Mouse (Mus musculus): ENCODE results near the gene Ninj1. TPM values are rescaled to one million over a fixed set of nuclear protein-coding genes. Genes with fewer than 3 reads are reported as not detected.

Ninj1 gene
- polyA plus RNA-seq, 2 experiments = 29.0 to 43.7 TPM

- H3K9me3 ChIP-seq (ENCODE audit: control insufficient read depth, low read length) = no peaks in the 10 kb centered on the region
- TF ChIP-seq CTCF (IDR thresholded peaks at IDR 0.05; ENCODE audit: low read depth) = no peak
- TF ChIP-seq EP300 (IDR thresholded peaks at IDR 0.05; ENCODE audit: low read depth) = no peak
- no peaks in the 10 kb centered on the region for H3K36me3 ChIP-seq (replicated peaks; ENCODE audit: control insufficient read depth, insufficient read depth, low read depth)
- 21% methylated on average over 9 of the region's 9 CpGs for WGBS (ENCODE audit: insufficient replicate concordance)
- no peak overlapping the region for H3K4me3 ChIP-seq (ENCODE audit: insufficient read depth in 1 of 2, low read depth in 2 of 2, low read length in 2 of 2)
- peaks cover 0 to 22% of the 10 kb centered on the region in 2 experiments for H3K4me1 ChIP-seq (replicated peaks; ENCODE audit: control insufficient read depth in 2 of 2, insufficient read depth in 2 of 2, low read length in 1 of 2)
- DNase-seq (ENCODE audit: low read depth in 3 of 3, low spot score in 3 of 3) = peak in 2 of 3 experiments; percentile 26 to 34
- no peak overlapping the region for H3K4me2 ChIP-seq (ENCODE audit: low read depth)
- H3K27ac ChIP-seq = no peak overlapping the region
- peaks cover 7% of the 10 kb centered on the region for H3K27me3 ChIP-seq (ENCODE audit: control insufficient read depth, insufficient read depth, low read length)
- no peak overlapping the region for H3K9ac ChIP-seq (replicated peaks)
- ATAC-seq (ENCODE audit: insufficient read depth) = peak; percentile 83
Measured at GRCm38 (mm10) chr13:49242321-49243065, 55.2 kb downstream of the Ninj1 start.

DNA sequence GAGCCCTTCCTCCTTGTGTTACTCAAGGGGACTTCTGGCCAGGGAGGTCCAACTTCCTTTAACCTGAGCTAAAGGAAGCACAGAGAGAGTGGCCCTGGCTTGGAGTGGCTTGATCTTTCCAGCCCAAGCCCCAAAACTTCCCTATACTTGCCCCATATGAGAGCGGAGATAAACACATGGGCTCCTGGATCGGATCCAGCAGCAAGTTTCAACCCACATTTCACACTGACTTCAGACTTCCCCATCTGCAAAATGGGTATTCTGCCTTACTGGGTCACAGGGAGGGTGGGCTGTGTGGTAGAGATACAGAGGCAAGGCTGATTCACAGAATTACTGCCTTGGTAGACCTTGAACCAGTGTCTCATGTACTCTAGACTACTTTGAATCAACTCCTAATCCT lies 56.2 kb downstream of the Ninj1 start:
- 35% methylated on average over 2 of the region's 2 CpGs for WGBS (ENCODE audit: insufficient replicate concordance)
- Histone ChIP-seq H3K9ac (replicated peaks) (no peak overlapping the region), H3K27ac (no peak overlapping the region), H3K4me2 (ENCODE audit: low read depth) (no peak overlapping the region), H3K4me3 (ENCODE audit: insufficient read depth in 1 of 2, low read depth in 2 of 2, low read length in 2 of 2) (no peak overlapping the region), H3K36me3 (replicated peaks; ENCODE audit: control insufficient read depth, insufficient read depth, low read depth) (no peaks in the 10 kb centered on the region), H3K9me3 (ENCODE audit: control insufficient read depth, low read length) (no peaks in the 10 kb centered on the region), H3K27me3 (ENCODE audit: control insufficient read depth, insufficient read depth, low read length) (peaks cover 15% of the 10 kb centered on the region), H3K4me1 (replicated peaks; ENCODE audit: control insufficient read depth in 2 of 2, insufficient read depth in 2 of 2, low read length in 1 of 2) (peaks cover 0 to 24% of the 10 kb centered on the region in 2 experiments)
- TF ChIP-seq CTCF (IDR thresholded peaks at IDR 0.05; ENCODE audit: low read depth) = no peak
- TF ChIP-seq EP300 (IDR thresholded peaks at IDR 0.05; ENCODE audit: low read depth) = no peak
- no peak for DNase-seq (ENCODE audit: low read depth in 3 of 3, low spot score in 3 of 3)
- ATAC-seq (ENCODE audit: insufficient read depth) = no peak

GRCm38 (mm10) chr13:49245251-49245650 lies 58.0 kb downstream of the Ninj1 start:
- no peak for DNase-seq (ENCODE audit: low read depth in 3 of 3, low spot score in 3 of 3)
- no peak overlapping the region for H3K27ac ChIP-seq
- H3K9me3 ChIP-seq (ENCODE audit: control insufficient read depth, low read length) = no peaks in the 10 kb centered on the region
- ATAC-seq (ENCODE audit: insufficient read depth) = no peak
- TF ChIP-seq CTCF (IDR thresholded peaks at IDR 0.05; ENCODE audit: low read depth) (no peak), EP300 (IDR thresholded peaks at IDR 0.05; ENCODE audit: low read depth) (no peak)
- H3K4me2 ChIP-seq (ENCODE audit: low read depth) = no peak overlapping the region
- H3K4me1 ChIP-seq (replicated peaks; ENCODE audit: control insufficient read depth in 2 of 2, insufficient read depth in 2 of 2, low read length in 1 of 2) = peaks cover 0 to 25% of the 10 kb centered on the region in 2 experiments
- no peaks in the 10 kb centered on the region for H3K36me3 ChIP-seq (replicated peaks; ENCODE audit: control insufficient read depth, insufficient read depth, low read depth)
- H3K9ac ChIP-seq (replicated peaks) = no peak overlapping the region
- peaks cover 15% of the 10 kb centered on the region for H3K27me3 ChIP-seq (ENCODE audit: control insufficient read depth, insufficient read depth, low read length)
- 55% methylated on average over 4 of the region's 4 CpGs for WGBS (ENCODE audit: insufficient replicate concordance)
- H3K4me3 ChIP-seq (ENCODE audit: insufficient read depth in 1 of 2, low read depth in 2 of 2, low read length in 2 of 2) = no peak overlapping the region

Other genes starting within 250 kb of the Ninj1 start
- gene Fam120a, start 219.5 kb upstream of the Ninj1 start, polyA plus RNA-seq (2012; rRNA removed) = 33.9 and 37.4 TPM in 2 replicates
- gene Fam120a, start 219.5 kb upstream of the Ninj1 start, polyA plus RNA-seq (2014; fragmentation: Nextera tagmentation; extraction: Ambion mirVana) = 19.1 and 23.2 TPM in 2 replicates
- gene Wnk2, start 39.5 kb upstream of the Ninj1 start, polyA plus RNA-seq (2012; rRNA removed) = 0.13 and 0.30 TPM in 2 replicates
- gene Wnk2, start 39.5 kb upstream of the Ninj1 start, polyA plus RNA-seq (2014; fragmentation: Nextera tagmentation; extraction: Ambion mirVana) = 0.05 and 0.08 TPM in 2 replicates
- 9.8 and 12.6 TPM in 2 replicates for gene Card19, start 28.6 kb downstream of the Ninj1 start, polyA plus RNA-seq (2012; rRNA removed)
- 14.3 and 16.2 TPM in 2 replicates for gene Card19, start 28.6 kb downstream of the Ninj1 start, polyA plus RNA-seq (2014; fragmentation: Nextera tagmentation; extraction: Ambion mirVana)
- gene Susd3, start 61.2 kb downstream of the Ninj1 start, polyA plus RNA-seq (2012; rRNA removed) = 1.1 and 1.3 TPM in 2 replicates
- gene Susd3, start 61.2 kb downstream of the Ninj1 start, polyA plus RNA-seq (2014; fragmentation: Nextera tagmentation; extraction: Ambion mirVana) = 1.2 and 1.4 TPM in 2 replicates
- gene Fgd3, start 132.8 kb downstream of the Ninj1 start, polyA plus RNA-seq (2012; rRNA removed) = 0.50 and 0.64 TPM in 2 replicates
- gene Fgd3, start 132.8 kb downstream of the Ninj1 start, polyA plus RNA-seq (2014; fragmentation: Nextera tagmentation; extraction: Ambion mirVana) = 0.11 TPM in 2 replicates
- gene Bicd2, start 154.1 kb downstream of the Ninj1 start, polyA plus RNA-seq (2012; rRNA removed) = 5.6 and 6.4 TPM in 2 replicates
- gene Bicd2, start 154.1 kb downstream of the Ninj1 start, polyA plus RNA-seq (2014; fragmentation: Nextera tagmentation; extraction: Ambion mirVana) = 5.9 and 7.0 TPM in 2 replicates
- 3.0 and 4.0 TPM in 2 replicates for gene Ippk, start 233.8 kb downstream of the Ninj1 start, polyA plus RNA-seq (2012; rRNA removed)
- 7.1 and 7.2 TPM in 2 replicates for gene Ippk, start 233.8 kb downstream of the Ninj1 start, polyA plus RNA-seq (2014; fragmentation: Nextera tagmentation; extraction: Ambion mirVana)